Mouse (Mus musculus): ENCODE measurements around the gene Klhdc7a. TPM values are rescaled to one million over a fixed set of nuclear protein-coding genes. Genes with fewer than 3 reads are reported as not detected.

Gene Klhdc7a
- total RNA-seq, 2 experiments from 2014 or later = 8.7 to 9.9 TPM

DNA sequence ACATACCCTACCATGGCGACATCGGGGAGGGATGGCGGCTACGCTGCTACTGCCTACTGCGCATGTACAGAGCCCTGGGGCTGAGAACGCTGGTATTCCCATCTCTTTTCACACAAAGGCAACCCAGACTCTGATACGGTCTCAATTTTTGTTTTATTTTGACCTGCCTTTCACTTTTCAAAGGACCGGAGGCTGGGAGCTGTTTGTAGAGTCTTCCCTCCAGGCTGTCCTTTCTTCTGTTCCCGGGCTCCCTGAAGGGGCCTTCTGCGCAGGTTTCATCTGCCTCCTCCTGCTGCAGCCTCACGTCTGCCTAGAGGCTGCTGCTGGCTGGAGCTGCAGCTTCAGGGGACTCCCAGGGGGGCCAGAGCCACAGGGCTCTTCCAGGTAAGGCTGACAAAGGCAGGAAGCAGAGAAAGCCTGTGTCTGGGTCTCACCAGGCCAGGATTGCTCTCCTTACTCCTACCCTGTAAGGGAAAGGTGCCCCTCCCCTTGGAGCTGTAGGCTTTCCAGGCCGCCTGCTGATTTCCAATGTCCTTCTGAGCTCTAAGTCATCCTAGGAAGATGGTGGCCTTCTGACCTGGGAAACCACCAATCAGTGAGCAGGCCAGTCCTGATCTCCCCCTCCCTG lies 7.6 kb downstream of the Klhdc7a start:
- DNase-seq = no peak

GRCm38 (mm10) chr4:139959188-139959587 lies 8.6 kb downstream of the Klhdc7a start:
- DNase-seq = no peak

DNA sequence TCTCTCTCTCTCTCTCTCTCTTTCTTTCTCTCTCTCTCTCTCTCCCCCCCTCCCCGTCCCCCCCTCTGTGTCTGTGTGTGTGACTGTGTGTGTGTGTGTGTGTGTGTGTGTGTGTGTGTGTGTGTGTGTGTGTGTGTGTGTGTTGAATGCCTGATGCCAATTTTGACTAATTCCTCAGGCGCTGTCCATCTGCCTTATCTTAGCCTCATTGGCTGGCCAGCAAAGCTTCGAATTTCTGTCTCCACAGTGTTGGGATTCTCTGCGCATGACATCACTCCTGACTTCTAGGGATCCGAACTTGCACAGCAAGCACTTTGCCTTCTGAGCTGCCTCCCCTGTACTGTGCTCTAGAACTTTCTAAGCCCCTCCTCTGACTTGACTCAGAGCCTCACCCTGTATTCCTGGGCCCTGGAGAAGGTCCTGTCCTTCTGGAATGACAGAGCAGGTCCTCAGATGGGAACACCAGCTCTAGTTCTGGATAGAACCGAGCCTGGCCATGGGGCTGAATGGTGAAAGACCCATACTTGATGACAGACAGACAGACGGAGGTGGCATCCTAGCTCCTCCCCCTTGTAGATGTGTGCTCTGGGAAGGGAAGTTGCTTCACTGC lies 16.8 kb downstream of the Klhdc7a start:
- no peak for DNase-seq

GRCm38 (mm10) chr4:139950431-139950848 lies 17.4 kb downstream of the Klhdc7a start:
- DNase-seq = no peak

DNA sequence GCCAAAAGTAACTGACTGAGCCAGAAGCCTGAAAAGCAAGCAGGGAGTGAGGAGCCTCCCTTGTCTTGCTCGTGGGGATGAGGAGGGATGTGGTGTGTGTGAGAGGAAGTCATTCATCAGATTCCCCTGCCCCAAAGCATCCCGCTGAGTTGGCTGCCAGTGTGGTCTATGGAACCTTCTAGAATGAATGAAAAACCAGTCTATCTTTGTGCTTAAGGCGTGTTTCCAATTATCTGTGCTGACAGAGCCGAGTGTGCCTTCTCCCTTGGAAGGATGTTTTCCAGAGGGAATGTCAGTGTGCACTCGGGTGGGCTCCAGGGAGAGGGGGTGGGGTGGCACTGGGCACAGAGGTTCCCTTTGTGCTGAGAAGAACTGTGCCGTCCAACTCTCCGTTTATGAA lies 19.2 kb downstream of the Klhdc7a start:
- no peak for DNase-seq

GRCm38 (mm10) chr4:139947341-139947740 lies 20.5 kb downstream of the Klhdc7a start:
- no peak for DNase-seq

GRCm38 (mm10) chr4:139941831-139942230 lies 26.0 kb downstream of the Klhdc7a start:
- DNase-seq = no peak

DNA sequence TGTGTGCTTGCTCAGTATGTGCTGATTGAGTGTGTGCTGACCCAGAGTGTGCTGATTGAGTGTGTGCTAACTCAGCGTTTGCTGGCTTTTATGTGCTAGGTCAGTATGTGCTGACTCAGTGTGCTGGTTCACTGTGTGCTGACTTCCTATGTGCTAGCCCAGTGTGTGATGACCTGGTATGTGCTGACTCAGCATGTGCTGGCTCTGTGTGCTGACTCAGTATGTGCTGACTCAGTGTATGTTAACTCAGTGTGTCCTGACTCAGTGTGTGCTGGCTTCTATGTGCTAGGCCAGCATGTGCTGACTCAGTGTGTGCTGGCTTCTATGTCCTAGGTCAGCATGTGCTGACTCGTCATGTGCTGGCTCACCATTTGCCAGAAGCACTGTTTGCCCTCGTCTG lies 32.3 kb downstream of the Klhdc7a start:
- DNase-seq = no peak

DNA sequence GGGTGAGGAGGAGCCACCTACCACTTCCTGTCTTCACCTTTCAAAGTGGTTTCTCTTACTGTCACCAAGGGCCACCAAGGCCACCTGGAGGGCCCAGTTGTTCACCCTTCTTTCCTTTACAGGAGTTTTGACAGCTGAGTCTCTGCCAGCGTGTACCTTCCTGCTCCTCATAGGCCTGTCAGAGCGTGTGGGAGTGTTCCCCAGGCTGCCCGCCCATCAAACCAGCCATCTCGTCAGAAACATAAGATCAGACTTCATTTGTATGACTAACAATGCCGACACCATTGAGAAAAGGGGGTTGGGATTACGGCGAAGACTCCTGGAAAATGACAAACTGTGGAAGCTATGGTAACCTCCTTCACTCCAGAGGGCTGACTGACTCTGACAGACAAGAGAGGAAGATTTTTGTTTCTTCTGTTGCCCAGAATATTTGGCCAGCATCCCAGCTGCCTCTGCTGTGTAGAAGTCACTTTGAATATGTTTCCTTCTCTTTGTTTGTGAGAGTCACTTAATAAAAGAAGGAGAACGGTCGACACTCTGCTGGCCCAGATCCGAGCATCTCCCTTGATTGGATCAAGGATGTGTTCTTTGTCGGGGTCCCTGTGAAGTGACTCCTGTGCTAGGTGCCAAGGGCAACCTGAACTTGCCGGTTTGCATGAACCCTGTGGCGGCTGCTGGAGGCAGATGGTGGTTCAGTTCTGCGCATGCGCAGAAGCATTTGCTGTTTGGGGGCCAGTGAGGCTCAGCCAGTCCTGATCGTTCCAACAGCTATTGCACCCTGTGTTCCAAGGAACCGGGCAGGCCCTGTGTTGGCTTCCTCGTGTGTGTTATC lies 34.6 kb downstream of the Klhdc7a start:
- DNase-seq = peak; percentile 76 to 83

DNA sequence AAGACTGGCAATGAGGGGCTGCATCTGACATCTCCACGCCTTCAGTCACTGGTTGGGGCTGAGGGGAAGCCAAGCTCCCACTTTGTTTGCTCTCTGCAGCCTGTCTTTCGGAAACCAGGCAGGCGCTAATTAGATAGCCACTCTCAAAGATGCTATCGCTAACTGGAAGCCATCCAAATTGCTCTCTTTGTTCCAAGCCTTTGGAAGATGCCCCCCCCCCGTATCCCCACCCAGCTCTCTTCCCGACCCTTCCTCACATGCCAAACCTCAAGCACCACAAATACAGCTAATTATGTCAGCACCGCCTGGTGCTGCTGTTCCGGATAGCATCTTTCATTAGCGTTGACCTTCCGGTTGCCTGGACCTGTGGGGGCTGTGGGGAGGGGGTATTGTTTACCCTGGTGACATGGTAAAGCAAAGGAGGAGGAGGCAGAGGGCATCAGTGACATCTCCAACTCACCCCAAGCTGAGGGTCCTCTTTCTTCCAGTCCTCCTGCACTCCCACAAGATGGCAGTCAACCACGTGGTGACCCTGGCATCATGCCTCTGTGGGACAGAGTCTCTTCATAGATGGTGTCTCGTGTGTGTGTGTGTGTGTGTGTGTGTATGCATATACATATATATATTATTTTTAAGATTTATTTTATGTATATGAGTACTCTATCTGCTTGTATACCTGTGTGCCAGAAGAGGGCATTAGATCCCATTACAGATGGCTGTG lies 35.9 kb downstream of the Klhdc7a start:
- DNase-seq = no peak

GRCm38 (mm10) chr4:139930885-139931284 lies 36.9 kb downstream of the Klhdc7a start:
- no peak for DNase-seq

DNA sequence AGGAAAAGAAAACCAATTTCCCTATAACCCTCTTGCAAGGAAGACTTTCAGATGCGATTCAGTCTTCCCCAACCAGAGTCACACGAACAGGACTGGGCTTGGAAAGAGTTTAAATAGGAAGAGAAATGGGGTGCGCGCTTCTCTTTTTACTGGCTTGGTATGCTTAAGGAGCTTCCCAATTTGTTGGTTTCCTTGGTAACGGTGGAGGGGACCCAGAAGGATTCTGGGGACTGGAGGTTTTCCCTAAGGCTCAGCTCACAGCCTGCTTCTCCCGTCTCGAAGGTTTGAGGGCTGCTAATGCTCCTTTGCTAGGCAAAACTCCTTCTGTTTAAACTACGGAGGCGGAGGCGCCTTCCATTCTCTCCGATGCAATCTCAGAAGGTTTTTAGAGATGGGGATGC lies 41.7 kb downstream of the Klhdc7a start:
- peak; percentile 52 to 60 for DNase-seq

DNA sequence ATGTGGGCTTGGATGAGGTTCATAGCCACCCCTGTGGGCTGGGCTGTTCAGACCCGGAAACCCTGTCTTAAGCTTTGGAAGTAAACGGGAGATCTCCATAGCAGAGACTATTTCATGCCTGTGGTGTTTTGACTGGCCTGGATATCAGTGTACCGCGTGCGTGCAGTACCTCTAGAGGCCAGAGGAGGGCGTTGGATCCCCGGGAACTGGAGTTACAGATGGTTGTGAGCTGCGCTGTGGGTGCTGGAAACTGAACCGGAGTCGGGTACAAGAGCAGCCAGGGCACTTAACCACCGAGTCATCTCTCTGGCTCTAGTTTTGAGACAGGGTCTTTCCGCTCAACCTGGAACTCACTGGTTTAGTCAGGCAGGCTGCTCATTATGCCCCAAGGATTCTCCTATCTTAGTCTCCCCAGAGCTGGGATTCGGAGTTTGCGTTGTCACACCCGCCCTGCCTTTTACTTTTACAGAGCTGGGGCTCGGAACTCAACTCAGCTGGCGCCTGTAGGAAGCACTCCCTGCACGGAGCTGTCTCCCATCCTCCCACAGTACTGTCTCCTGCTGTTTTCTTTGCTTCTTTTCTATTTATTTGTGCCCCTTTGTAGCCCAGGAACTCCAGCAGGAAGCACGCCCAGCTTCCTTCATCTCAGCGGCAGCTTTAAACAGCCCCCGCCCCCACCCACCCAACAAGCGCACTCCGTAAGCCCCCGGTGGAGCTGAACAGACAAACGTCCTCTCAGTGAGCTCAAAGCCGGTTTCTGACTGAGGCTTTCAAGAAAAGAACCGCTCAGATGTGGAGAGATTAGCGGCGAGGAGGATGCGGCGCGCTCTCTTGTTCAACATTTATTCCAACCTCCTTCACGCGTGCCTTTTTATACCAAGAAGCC lies 42.3 kb downstream of the Klhdc7a start:
- DNase-seq = peak in 1 of 2 experiments; percentile 15

- DNase-seq = no peak
These were observed 51.1 kb downstream of the Klhdc7a start for GRCm38 (mm10) chr4:139916731-139917130.

Small RNA genes within 50 kb of the gene (microRNA-seq; reads per million reads assigned to microRNA genes)
- gene Mir2139 = 0 reads per million in 2 experiments

Other genes starting within 250 kb of the Klhdc7a start
- gene Pax7, start 134.5 kb downstream of the Klhdc7a start, total RNA-seq (2021) = under 1 TPM in 1 of 2 experiments, not detected in 1; 0.05 TPM